Mouse (Mus musculus): ENCODE measurements at regions not wholly inside any gene's neighbourhood (a gene's known extent, or its start where the extent isn't known, plus 50 kb on each side); places are given as distances from the start of the nearest gene placed in this dataset.

DNA sequence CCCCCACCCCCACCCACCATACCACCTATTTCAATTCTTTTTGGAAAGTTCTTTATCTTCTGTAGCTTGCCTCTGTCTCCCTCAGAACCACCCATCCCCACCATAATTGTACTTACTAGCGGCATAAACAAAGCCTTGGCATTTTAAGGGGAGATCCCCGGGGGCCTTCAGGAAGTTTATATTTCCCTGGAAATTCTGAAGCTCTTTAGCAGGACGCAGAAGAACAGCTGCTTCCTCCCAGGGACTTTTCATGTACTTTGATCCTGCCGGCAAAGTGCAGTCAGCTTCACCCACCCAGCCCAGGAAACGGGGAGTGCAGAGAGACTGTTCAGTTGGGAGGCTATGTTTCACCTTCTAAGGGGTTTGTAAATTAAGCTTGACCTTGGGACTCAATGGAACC, 545.6 kb upstream of the Tbl1xr1 start:
- Histone ChIP-seq H3K4me1 (ENCODE audit: control insufficient read depth in 1 of 2, insufficient read depth in 2 of 2) (no peaks in the 10 kb centered on the region), H3K4me2 (ENCODE audit: insufficient read depth, low read depth, poor library complexity, severe bottlenecking) (no peak overlapping the region), H3K36me3 (replicated peaks in 1 of 2; ENCODE audit: control insufficient read depth in 1 of 2, insufficient read depth in 1 of 2, low read length in 1 of 2) (no peaks in the 10 kb centered on the region), H3K9me3 (replicated peaks; ENCODE audit: low read length) (no peaks in the 10 kb centered on the region), H3K27ac (ENCODE audit: insufficient read depth, low read depth) (no peak overlapping the region), H3K4me3 (replicated peaks in 1 of 3; ENCODE audit: low read depth in 2 of 3, low read length in 2 of 3, poor library complexity in 1 of 3) (no peak overlapping the region), H3K27me3 (replicated peaks) (no peaks in the 10 kb centered on the region), H3K79me2 (replicated peaks; ENCODE audit: control insufficient read depth, extremely low read depth, insufficient read depth, poor library complexity, severe bottlenecking) (no peaks in the 10 kb centered on the region), H3K9ac (ENCODE audit: insufficient read depth, low read depth) (no peak overlapping the region)
- in situ Hi-C loops (cut with MboI; ENCODE audit: low pct_ligation_motif_present, low pct_unique_long_range_greater_than_20kb, low sequenced_read_pairs), result no loop called here
- no peak for DNase-seq (ENCODE audit: extremely low read depth)
- TF ChIP-seq MYC (IDR thresholded peaks at IDR 0.05; ENCODE audit: low read depth, low read length) (no peak), GABPA (IDR thresholded peaks at IDR 0.05; ENCODE audit: insufficient replicate concordance, low read depth, low read length) (no peak), ZC3H11A (IDR thresholded peaks at IDR 0.05; ENCODE audit: low read depth, low read length) (no peak), MAX (IDR thresholded peaks at IDR 0.05; ENCODE audit: low read length) (no peak), UBTF (IDR thresholded peaks at IDR 0.05; ENCODE audit: low read depth, low read length) (no peak), TCF12 (IDR thresholded peaks at IDR 0.05; ENCODE audit: low read depth, low read length) (no peak), USF2 (conservative IDR thresholded peaks at IDR 0.05; ENCODE audit: low read depth, low read length) (no peak), E2F4 (IDR thresholded peaks at IDR 0.05; ENCODE audit: insufficient replicate concordance, low read depth, low read length) (no peak), ZNF384 (IDR thresholded peaks at IDR 0.05; ENCODE audit: low read depth, low read length) (no peak)
- dilution Hi-C loops (cut with MboI; ENCODE audit: extremely low pct_ligation_motif_present, extremely low pct_unique_long_range_greater_than_20kb, low sequenced_read_pairs), result no loop called here

DNA sequence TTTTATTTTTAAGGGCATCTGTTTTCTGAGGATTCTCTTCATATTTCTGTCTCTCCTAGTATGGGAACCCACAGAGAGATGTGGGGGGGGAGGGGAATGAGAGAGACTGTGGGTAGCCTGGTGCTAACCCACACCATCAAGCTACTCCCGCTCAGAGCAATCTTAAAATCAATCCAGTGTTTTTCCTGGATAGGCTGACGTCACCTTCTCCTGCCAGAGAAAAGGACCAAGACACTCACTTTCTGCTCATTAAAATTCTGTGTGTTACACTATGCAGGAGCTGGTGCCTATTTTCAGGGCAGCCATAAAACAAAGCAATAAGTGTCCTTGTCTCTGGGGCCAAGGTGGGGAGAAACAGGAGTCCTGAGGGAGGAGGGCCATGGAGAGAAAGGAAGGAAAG, 537.3 kb upstream of the Tbl1xr1 start:
- Histone ChIP-seq H3K27ac (ENCODE audit: insufficient read depth, low read depth) (no peak overlapping the region), H3K27me3 (replicated peaks) (no peaks in the 10 kb centered on the region), H3K36me3 (replicated peaks in 1 of 2; ENCODE audit: control insufficient read depth in 1 of 2, insufficient read depth in 1 of 2, low read length in 1 of 2) (no peaks in the 10 kb centered on the region), H3K79me2 (replicated peaks; ENCODE audit: control insufficient read depth, extremely low read depth, insufficient read depth, poor library complexity, severe bottlenecking) (no peaks in the 10 kb centered on the region), H3K4me2 (ENCODE audit: insufficient read depth, low read depth, poor library complexity, severe bottlenecking) (no peak overlapping the region), H3K9ac (ENCODE audit: insufficient read depth, low read depth) (no peak overlapping the region), H3K4me1 (ENCODE audit: control insufficient read depth in 1 of 2, insufficient read depth in 2 of 2) (no peaks in the 10 kb centered on the region), H3K9me3 (replicated peaks; ENCODE audit: low read length) (no peaks in the 10 kb centered on the region), H3K4me3 (replicated peaks in 1 of 3; ENCODE audit: low read depth in 2 of 3, low read length in 2 of 3, poor library complexity in 1 of 3) (no peak overlapping the region)
- TF ChIP-seq NELFE (IDR thresholded peaks at IDR 0.05; ENCODE audit: low read depth, low read length), result no peak
- no peak for TF ChIP-seq ZC3H11A (IDR thresholded peaks at IDR 0.05; ENCODE audit: low read depth, low read length)
- no peak for TF ChIP-seq IRF4 (IDR thresholded peaks at IDR 0.05; ENCODE audit: low read depth, low read length)
- no peak for TF ChIP-seq ETS1 (conservative IDR thresholded peaks at IDR 0.05; ENCODE audit: low read depth, low read length)
- TF ChIP-seq MAX (IDR thresholded peaks at IDR 0.05; ENCODE audit: low read length), result no peak
- TF ChIP-seq GABPA (IDR thresholded peaks at IDR 0.05; ENCODE audit: insufficient replicate concordance, low read depth, low read length), result no peak
- no peak for TF ChIP-seq SIN3A (IDR thresholded peaks at IDR 0.05; ENCODE audit: low read length)
- no peak for TF ChIP-seq MEF2A (IDR thresholded peaks at IDR 0.05; ENCODE audit: borderline replicate concordance, low read depth, low read length)
- no peak for TF ChIP-seq HCFC1 (IDR thresholded peaks at IDR 0.05; ENCODE audit: low read depth, low read length)
- no peak for TF ChIP-seq SMC3 (IDR thresholded peaks at IDR 0.05; ENCODE audit: low read depth, low read length)
- no peak for TF ChIP-seq BHLHE40 (IDR thresholded peaks at IDR 0.05; ENCODE audit: low read depth, low read length)
- no peak for TF ChIP-seq MAZ (IDR thresholded peaks at IDR 0.05; ENCODE audit: low read depth, low read length)
- no peak for TF ChIP-seq MYC (IDR thresholded peaks at IDR 0.05; ENCODE audit: low read depth, low read length)
- no peak for TF ChIP-seq POLR2AphosphoS2 (IDR thresholded peaks at IDR 0.05; ENCODE audit: low read depth, low read length)
- TF ChIP-seq TCF12 (IDR thresholded peaks at IDR 0.05; ENCODE audit: low read depth, low read length), result no peak
- no peak for TF ChIP-seq RAD21 (IDR thresholded peaks at IDR 0.05; ENCODE audit: low read depth, low read length)
- no peak for TF ChIP-seq RCOR1 (conservative IDR thresholded peaks at IDR 0.05; ENCODE audit: low read depth, low read length)
- no peak for TF ChIP-seq UBTF (IDR thresholded peaks at IDR 0.05; ENCODE audit: low read depth, low read length)
- no peak for TF ChIP-seq CHD2 (IDR thresholded peaks at IDR 0.05; ENCODE audit: low read length)
- in situ Hi-C loops (cut with MboI; ENCODE audit: low pct_ligation_motif_present, low pct_unique_long_range_greater_than_20kb, low sequenced_read_pairs) (no loop called here), dilution Hi-C loops (cut with MboI; ENCODE audit: extremely low pct_ligation_motif_present, extremely low pct_unique_long_range_greater_than_20kb, low sequenced_read_pairs) (no loop called here)
- DNase-seq (ENCODE audit: extremely low read depth), result no peak

Measured in CH12.LX (cell line).